In the genomic region with DNA sequence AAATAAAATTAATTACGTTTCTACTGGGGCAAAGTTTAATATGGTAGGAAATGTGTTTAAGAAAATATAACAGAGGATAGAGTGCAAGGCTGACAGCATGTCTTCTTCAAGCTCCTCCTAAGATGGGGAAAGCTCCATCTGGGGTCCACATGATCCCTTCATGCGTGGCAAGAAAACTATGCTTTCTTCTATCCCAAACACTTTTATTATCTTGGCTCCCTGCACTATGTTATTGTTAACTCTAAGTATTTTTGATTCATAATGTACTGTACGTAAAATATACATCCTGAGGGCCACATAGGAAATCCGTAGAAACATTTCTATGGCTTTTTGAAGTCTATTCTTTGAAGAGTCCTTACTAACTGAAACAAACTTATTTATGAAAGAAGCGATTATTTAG, we compare ENCODE assay signal across 21 mouse cellular contexts.
A peak's percentile ranks its signal among the peaks of the same experiment; 100 is the strongest.
DNase-seq lines count a peak whose midpoint lies in the region; ATAC-seq and TF ChIP-seq lines count a peak whose summit lies in the region.
"Had no signal": no experiment of that assay in that cellular context is flagged by ENCODE, and none has a peak within 500 bp of the region (broad histone marks: within the 10 kb centered on the region; RNA-seq: fewer than 3 reads in every experiment).

No protein-coding gene starts in this region.

- peak; percentile 9 for DNase-seq in limb, embryonic 14.5 days (ENCODE audit: low spot score)
- DNase-seq in limb, embryonic 10.5 days (ENCODE audit: low spot score): no peak
- no peak for DNase-seq in lung, adult 2 months
- DNase-seq: adrenal gland, adult 2 months; adrenal gland, postnatal 10 days; adrenal gland, postnatal 25 days; cerebellum, adult 11 months; cerebellum, adult 18-20 months; cerebellum, adult 8-10 months; cerebellum, adult 9-11 months; cerebellum, postnatal 14 days; cerebellum, postnatal 36 days; embryo, embryonic 11 days had no signal

- no peaks in the 10 kb centered on the region for H3K36me3 ChIP-seq in limb, embryonic 14.5 days (ENCODE audit: control insufficient read depth, insufficient read depth, low read length)
- 0 out of 2 replicates have a peak, but pooled peaks cover 2% of the 10 kb centered on the region for H3K36me3 ChIP-seq in limb, embryonic 10.5 days
- no peaks in the 10 kb centered on the region for H3K36me3 ChIP-seq in lung, embryonic 16.5 days (ENCODE audit: control insufficient read depth, insufficient read depth, low read length)
- H3K36me3 ChIP-seq: embryonic facial prominence, embryonic 12.5 days; embryonic facial prominence, embryonic 15.5 days had no signal

- H3K9me3 ChIP-seq in limb, embryonic 14.5 days (ENCODE audit: control insufficient read depth, low read length): no peaks in the 10 kb centered on the region
- H3K9me3 ChIP-seq in limb, embryonic 10.5 days (replicated peaks): no peaks in the 10 kb centered on the region
- H3K9me3 ChIP-seq in lung, embryonic 16.5 days (ENCODE audit: control insufficient read depth, low read length): no peaks in the 10 kb centered on the region
- H3K9me3 ChIP-seq: embryonic facial prominence, embryonic 12.5 days; embryonic facial prominence, embryonic 15.5 days; forebrain, embryonic 10.5 days; forebrain, embryonic 12.5 days had no signal

- no peaks in the 10 kb centered on the region for H3K27me3 ChIP-seq in limb, embryonic 14.5 days (ENCODE audit: control insufficient read depth, insufficient read depth, low read length)
- H3K27me3 ChIP-seq in limb, embryonic 10.5 days (ENCODE audit: low read depth, poor library complexity, severe bottlenecking): no peaks in the 10 kb centered on the region
- no peaks in the 10 kb centered on the region for H3K27me3 ChIP-seq in lung, embryonic 16.5 days (ENCODE audit: control insufficient read depth, insufficient read depth, low read depth, low read length)
- H3K27me3 ChIP-seq: embryonic facial prominence, embryonic 12.5 days; embryonic facial prominence, embryonic 15.5 days; forebrain, embryonic 12.5 days had no signal

- no peak for TF ChIP-seq CTCF in lung, adult 2 months (IDR thresholded peaks at IDR 0.05; ENCODE audit: insufficient read depth, low read length)

- 77% methylated on average over 5 of the region's 5 CpGs for WGBS in limb, embryonic 14.5 days
- WGBS in limb, embryonic 10.5 days: 91% methylated on average over 5 of the region's 5 CpGs
- WGBS in lung, embryonic 16.5 days: 46% methylated on average over 5 of the region's 5 CpGs
- WGBS in lung, adult 2 months: 50% methylated on average over 5 of the region's 5 CpGs

- no peak overlapping the region for H3K9ac ChIP-seq in limb, embryonic 14.5 days (ENCODE audit: low read depth, low read length, severe bottlenecking)
- H3K9ac ChIP-seq in lung, embryonic 16.5 days (ENCODE audit: low read length): no peak overlapping the region
- H3K9ac ChIP-seq: embryonic facial prominence, embryonic 12.5 days; embryonic facial prominence, embryonic 15.5 days; forebrain, embryonic 12.5 days had no signal

- no peaks in the 10 kb centered on the region for H3K4me1 ChIP-seq in limb, embryonic 14.5 days (ENCODE audit: control insufficient read depth, insufficient read depth, low read length)
- no peaks in the 10 kb centered on the region for H3K4me1 ChIP-seq in limb, embryonic 10.5 days
- no peaks in the 10 kb centered on the region for H3K4me1 ChIP-seq in lung, embryonic 16.5 days (replicated peaks; ENCODE audit: control insufficient read depth, insufficient read depth, low read length)
- no peaks in the 10 kb centered on the region for H3K4me1 ChIP-seq in lung, adult 2 months (ENCODE audit: control insufficient read depth, insufficient read depth, low read length)
- H3K4me1 ChIP-seq: embryonic facial prominence, embryonic 12.5 days; embryonic facial prominence, embryonic 15.5 days; forebrain, embryonic 10.5 days; forebrain, embryonic 12.5 days had no signal

- no peak overlapping the region for H3K4me3 ChIP-seq in limb, embryonic 14.5 days (replicated peaks; ENCODE audit: low read length)
- H3K4me3 ChIP-seq in limb, embryonic 10.5 days: no peak overlapping the region
- H3K4me3 ChIP-seq in lung, embryonic 16.5 days (ENCODE audit: low read length): no peak overlapping the region
- H3K4me3 ChIP-seq in lung, adult 2 months (replicated peaks; ENCODE audit: extremely low read depth, low read depth, low read length): no peak overlapping the region
- H3K4me3 ChIP-seq: embryonic facial prominence, embryonic 12.5 days; embryonic facial prominence, embryonic 15.5 days; erythroblast, embryonic 14.5 days; forebrain, embryonic 10.5 days; forebrain, embryonic 12.5 days had no signal

- no peak overlapping the region for H3K4me2 ChIP-seq in limb, embryonic 14.5 days (replicated peaks; ENCODE audit: low read depth, low read length, severe bottlenecking)
- no peak overlapping the region for H3K4me2 ChIP-seq in lung, embryonic 16.5 days (ENCODE audit: low read depth, low read length)
- H3K4me2 ChIP-seq: embryonic facial prominence, embryonic 12.5 days; embryonic facial prominence, embryonic 15.5 days; forebrain, embryonic 12.5 days had no signal

- TF ChIP-seq POLR2A in limb, embryonic 14.5 days (IDR thresholded peaks at IDR 0.05; ENCODE audit: borderline replicate concordance, extremely low read depth, insufficient read depth, insufficient read length): no peak
- TF ChIP-seq POLR2A in lung, adult 2 months (IDR thresholded peaks at IDR 0.05; ENCODE audit: borderline replicate concordance, extremely low read depth, low read depth, low read length): no peak

- ATAC-seq in limb, embryonic 14.5 days (ENCODE audit: low FRiP score, low read depth): no peak
- ATAC-seq in lung, embryonic 16.5 days (ENCODE audit: low read depth): peak; percentile 64
- ATAC-seq: forebrain, embryonic 14.5 days; forebrain, embryonic 16.5 days had no signal

- H3K27ac ChIP-seq in limb, embryonic 14.5 days (replicated peaks; ENCODE audit: low read depth, low read length): no peak overlapping the region
- H3K27ac ChIP-seq in limb, embryonic 10.5 days: no peak overlapping the region
- H3K27ac ChIP-seq in lung, embryonic 16.5 days (ENCODE audit: low read length): no peak overlapping the region
- H3K27ac ChIP-seq: embryonic facial prominence, embryonic 12.5 days; embryonic facial prominence, embryonic 15.5 days; forebrain, embryonic 10.5 days; forebrain, embryonic 12.5 days had no signal
